Mouse (Mus musculus): ENCODE data around the gene Zbtb8a. TPM values are rescaled to one million over a fixed set of nuclear protein-coding genes. Genes with fewer than 3 reads are reported as not detected.

The Zbtb8a gene
- 19.4 and 19.8 TPM in 2 replicates for polyA plus RNA-seq (2012; rRNA removed)

DNA sequence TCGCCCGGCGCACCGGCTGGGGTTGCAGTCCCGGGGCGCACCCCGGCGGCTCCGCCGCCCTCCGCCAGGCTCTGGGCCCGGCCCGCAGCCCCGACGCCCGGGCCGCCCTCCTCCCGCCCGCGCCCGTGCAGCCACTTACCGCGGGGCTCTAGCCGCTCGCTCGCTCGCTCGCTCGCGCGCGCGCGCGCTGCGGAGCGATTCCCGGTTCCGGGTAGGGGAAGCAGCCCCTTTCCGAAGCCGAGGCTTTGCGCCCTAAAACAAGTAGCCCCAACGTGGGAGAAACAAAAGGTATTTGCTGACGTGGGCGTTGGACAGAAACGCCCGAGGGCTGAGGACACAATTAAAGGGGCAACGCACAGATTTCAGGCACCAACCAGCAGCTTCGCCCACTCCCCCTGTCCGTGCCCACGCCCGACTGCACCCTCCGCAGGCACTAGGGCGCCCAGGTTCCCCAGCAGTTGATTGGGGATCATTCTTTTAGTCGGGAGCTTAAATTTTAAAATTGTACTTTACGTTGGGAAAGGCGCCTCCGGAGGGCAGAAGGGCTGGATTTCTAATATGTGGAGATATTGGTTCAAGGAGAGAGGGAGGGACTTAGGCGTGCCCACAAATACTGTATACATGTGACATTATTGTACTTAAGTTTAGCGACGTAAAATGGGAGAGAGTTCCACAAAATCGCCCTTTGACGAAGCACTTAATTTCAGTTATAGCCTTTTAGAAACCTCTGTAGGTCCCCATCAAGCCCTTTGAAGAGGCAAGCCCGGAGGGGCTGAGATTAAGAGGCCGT lies at the start of gene Zbtb8a:
Gene Zbtb8a, minus strand, starts transcription at position 516 of the 790 bp plus-strand sequence.

DNA sequence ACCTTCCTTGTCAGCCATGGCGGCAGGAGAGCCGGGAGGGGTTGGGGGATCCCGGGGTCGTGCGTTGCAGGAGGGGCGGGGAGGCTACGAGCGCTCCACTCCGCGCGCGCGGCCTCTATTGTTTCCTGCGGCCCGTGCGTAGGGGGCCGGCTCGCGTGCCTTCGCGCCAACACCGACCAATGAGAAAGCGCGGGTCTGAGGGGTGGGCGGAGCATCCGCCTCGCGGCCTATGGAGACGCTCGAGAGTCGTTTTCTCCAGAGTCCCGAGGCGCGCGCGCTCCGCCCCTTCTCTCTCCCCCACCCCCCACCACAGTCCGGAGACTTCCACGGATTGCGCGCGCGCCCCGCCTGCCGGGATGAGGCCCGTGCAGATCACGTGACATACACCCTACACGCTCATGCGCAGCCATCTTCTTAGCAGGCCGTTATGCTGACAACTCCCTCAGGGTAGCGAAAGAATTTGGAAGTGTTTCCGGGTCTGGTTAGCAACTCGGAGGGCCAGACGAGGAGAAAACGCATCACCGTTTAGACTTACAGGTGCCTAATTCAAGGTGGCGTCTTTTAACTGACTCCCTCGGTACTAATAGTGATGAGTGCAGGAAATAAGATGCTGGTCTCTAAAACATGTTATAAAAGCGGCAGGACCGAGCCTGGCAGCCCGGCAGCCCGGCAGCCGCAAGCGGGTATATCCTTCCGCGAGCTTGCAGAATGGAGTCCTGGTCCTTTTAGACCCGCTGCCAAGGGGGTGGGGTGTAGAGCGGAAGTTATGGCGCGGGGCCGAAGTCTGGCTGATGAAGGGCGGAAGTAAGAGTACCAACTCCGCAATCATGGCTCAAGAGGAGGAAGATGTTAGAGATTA lies 42.5 kb downstream of the Zbtb8a start, which contains the start of the genes Rbbp4 and Zbtb8os:
Gene Rbbp4, minus strand, starts transcription at position 155 of the 859 bp plus-strand sequence.
Gene Zbtb8os, plus strand, starts transcription at position 480 of the 859 bp plus-strand sequence.

Other genes with a start within 250 kb of the Zbtb8a start
- gene Fndc5, start 241.1 kb downstream of the Zbtb8a start, polyA plus RNA-seq (2012; rRNA removed): 9.8 and 12.3 TPM in 2 replicates
- gene S100pbp, start 188.4 kb downstream of the Zbtb8a start, polyA plus RNA-seq (2012; rRNA removed): 36.1 and 36.6 TPM in 2 replicates
- gene Yars, start 188.4 kb downstream of the Zbtb8a start, polyA plus RNA-seq (2012; rRNA removed): 76.6 and 79.1 TPM in 2 replicates
- gene C77080, start 116.7 kb downstream of the Zbtb8a start, polyA plus RNA-seq (2012; rRNA removed): 9.1 and 9.4 TPM in 2 replicates
- 0.74 and 1.4 TPM in 2 replicates for gene Sync, start 90.5 kb downstream of the Zbtb8a start, polyA plus RNA-seq (2012; rRNA removed)
- gene Rbbp4, start 42.7 kb downstream of the Zbtb8a start, polyA plus RNA-seq (2012; rRNA removed): 104 and 107 TPM in 2 replicates
- gene Zbtb8os, start 42.4 kb downstream of the Zbtb8a start, polyA plus RNA-seq (2012; rRNA removed): 18.9 and 20.1 TPM in 2 replicates
- gene Zbtb8b, start 62.7 kb upstream of the Zbtb8a start, polyA plus RNA-seq (2012; rRNA removed): 6.8 and 6.9 TPM in 2 replicates
- 16.2 and 21.8 TPM in 2 replicates for gene Bsdc1, start 83.5 kb upstream of the Zbtb8a start, polyA plus RNA-seq (2012; rRNA removed)
- gene Tssk3, start 112.9 kb upstream of the Zbtb8a start, polyA plus RNA-seq (2012; rRNA removed): 0.41 and 0.62 TPM in 2 replicates
- 0.74 and 0.80 TPM in 2 replicates for gene Fam229a, start 113.1 kb upstream of the Zbtb8a start, polyA plus RNA-seq (2012; rRNA removed)
- 1,413 and 1,583 TPM in 2 replicates for gene Marcksl1, start 135.5 kb upstream of the Zbtb8a start, polyA plus RNA-seq (2012; rRNA removed)
- gene Hdac1, start 164.6 kb upstream of the Zbtb8a start, polyA plus RNA-seq (2012; rRNA removed): 93.2 and 95.2 TPM in 2 replicates
- 14.9 and 16.0 TPM in 2 replicates for gene Lck, start 195.5 kb upstream of the Zbtb8a start, polyA plus RNA-seq (2012; rRNA removed)
- 0.43 and 0.70 TPM in 2 replicates for gene Fam167b, start 200.4 kb upstream of the Zbtb8a start, polyA plus RNA-seq (2012; rRNA removed)
- 287 and 302 TPM in 2 replicates for gene Eif3i, start 222.5 kb upstream of the Zbtb8a start, polyA plus RNA-seq (2012; rRNA removed)
- 150 and 156 TPM in 2 replicates for gene Tmem234, start 222.6 kb upstream of the Zbtb8a start, polyA plus RNA-seq (2012; rRNA removed)
- 4.7 and 5.5 TPM in 2 replicates for gene Dcdc2b, start 236.1 kb upstream of the Zbtb8a start, polyA plus RNA-seq (2012; rRNA removed)
- 32.2 and 33.4 TPM in 2 replicates for gene Iqcc, start 241.0 kb upstream of the Zbtb8a start, polyA plus RNA-seq (2012; rRNA removed)
- gene Ccdc28b, start 245.8 kb upstream of the Zbtb8a start, polyA plus RNA-seq (2012; rRNA removed): 157 and 167 TPM in 2 replicates

All from central nervous system, embryonic 18 days (tissue).